Mouse (Mus musculus) intestine, embryonic 14.5 days (tissue): ENCODE measurements around the gene Pcdh9. TPM values are rescaled to one million over a fixed set of nuclear protein-coding genes. Genes with fewer than 3 reads are reported as not detected.

Source experiments
- ATAC-seq: fragments of 200-750 bp; cut with Nextera tagmentation; replicated peaks from 2 replicates; pipeline ENCODE4 v1.8.0; 2017; ENCODE audit warnings: low read depth, moderate number of reproducible peaks, moderate TSS enrichment, moderate library complexity; ENCODE audit not compliant: low FRiP score, low TSS enrichment
- DNase-seq: peaks from one replicate; pipeline ENCODE4 v3.0.0-alpha.2; 2018; ENCODE audit warnings: low spot score
- H3K27ac ChIP-seq: fragments of 300-500 bp; sonication (generic); 2 replicates; pipeline ENCODE4 v1.5.1; 2014; ENCODE audit warnings: low read depth, mild to moderate bottlenecking, control low read depth
- H3K27me3 ChIP-seq: fragments of 300-500 bp; sonication (generic); replicated peaks from 2 replicates; pipeline ENCODE4 v1.6.1; 2014; ENCODE audit warnings: low read length, control low read depth; ENCODE audit not compliant: control insufficient read depth, insufficient read depth
- H3K36me3 ChIP-seq: fragments of 300-500 bp; sonication (generic); 2 replicates; pipeline ENCODE4 v1.6.1; 2014; ENCODE audit warnings: low read length, control low read depth; ENCODE audit not compliant: control insufficient read depth, insufficient read depth
- H3K4me1 ChIP-seq: fragments of 300-500 bp; sonication (generic); replicated peaks from 2 replicates; pipeline ENCODE4 v1.6.1; 2014; ENCODE audit warnings: low read length, control low read depth, mixed read lengths; ENCODE audit not compliant: control insufficient read depth, insufficient read depth
- H3K4me2 ChIP-seq: fragments of 300-500 bp; sonication (generic); 2 replicates; pipeline ENCODE4 v1.6.1; 2014; ENCODE audit warnings: low read length
- H3K4me3 ChIP-seq: fragments of 300-500 bp; sonication (generic); 2 replicates; pipeline ENCODE4 v1.5.1; 2014; ENCODE audit warnings: low read depth, low read length, control low read depth, mixed read lengths
- H3K9ac ChIP-seq: fragments of 300-500 bp; sonication (generic); 2 replicates; pipeline ENCODE4 v1.6.1; 2014; ENCODE audit warnings: mild to moderate bottlenecking, low read length
- H3K9me3 ChIP-seq: fragments of 300-500 bp; sonication (generic); 2 replicates; pipeline ENCODE4 v1.6.1; 2016; ENCODE audit warnings: low read length, control low read depth; ENCODE audit not compliant: control insufficient read depth
- WGBS: fragments of 180-500 bp; shearing (Covaris S2); extraction: QIAGEN DNeasy Blood & Tissue Kit; methylation state at CpG from one replicate; pipeline ENCODE4 v1.1.7; 2014; 5-methylcytosine and 5-hydroxymethylcytosine counted together
- polyA plus RNA-seq: library from polyadenylated mRNA; unstranded; fragments of >200 nt; fragmentation: Nextera tagmentation; extraction: Ambion mirVana; gene quantifications from 2 replicates; pipeline ENCODE4 v1.2.1, GENCODE M21; 2014

Pcdh9 gene
- polyA plus RNA-seq, 1 experiment from 2014 or later = 23.3 TPM

DNA sequence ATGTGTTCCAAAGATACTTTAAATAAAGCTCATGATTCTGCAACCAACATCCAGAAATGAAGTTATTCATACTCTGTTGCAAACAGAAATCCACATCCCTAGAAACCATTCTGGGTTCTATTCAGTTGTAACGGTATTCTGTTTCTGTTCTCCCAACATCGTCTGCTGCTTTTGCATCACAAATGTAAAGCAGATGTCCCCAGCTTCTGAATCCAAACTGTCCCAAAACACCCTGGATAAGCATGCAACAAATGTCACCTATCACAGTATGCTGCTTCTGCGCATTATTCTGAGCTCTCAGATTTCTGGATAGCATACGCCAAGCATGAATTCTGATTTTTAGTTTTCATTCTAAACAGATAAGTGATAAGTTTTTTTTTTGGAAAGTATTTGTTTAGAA, 516.3 kb downstream of the Pcdh9 start:
- Histone ChIP-seq H3K4me1 (no peaks in the 10 kb centered on the region), H3K36me3 (no peaks in the 10 kb centered on the region), H3K9ac (no peak overlapping the region), H3K4me3 (no peak overlapping the region), H3K27me3 (no peaks in the 10 kb centered on the region), H3K27ac (no peak overlapping the region), H3K4me2 (no peak overlapping the region), H3K9me3 (no peaks in the 10 kb centered on the region)
- ATAC-seq (no peak), DNase-seq (no peak)
- 85% methylated on average over 4 of the region's 4 CpGs for WGBS

DNA sequence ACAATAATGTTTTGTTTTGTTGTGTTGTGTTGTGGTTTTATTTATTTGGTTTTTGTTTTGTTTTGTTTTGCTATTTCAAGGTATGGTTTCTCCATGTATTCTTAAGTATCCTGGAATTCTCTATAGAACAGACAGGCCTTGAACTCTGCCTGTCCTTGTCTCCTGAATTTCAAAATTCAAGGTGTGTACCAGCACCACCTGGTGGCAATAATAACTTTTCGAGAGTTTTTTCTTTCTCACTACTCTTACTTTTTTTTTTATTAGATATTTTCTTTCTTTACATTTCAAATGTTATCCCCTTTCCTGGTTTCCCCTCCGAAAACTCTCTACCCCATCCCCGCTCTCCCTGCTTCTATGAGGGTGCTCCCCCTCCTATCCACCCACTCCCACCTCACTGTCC, 536.3 kb downstream of the Pcdh9 start:
- H3K27ac ChIP-seq = no peak overlapping the region
- no peaks in the 10 kb centered on the region for H3K27me3 ChIP-seq
- H3K4me3 ChIP-seq = no peak overlapping the region
- no peak overlapping the region for H3K4me2 ChIP-seq
- WGBS = 87% methylated on average over 3 of the region's 3 CpGs
- H3K36me3 ChIP-seq = no peaks in the 10 kb centered on the region
- ATAC-seq (no peak), DNase-seq (no peak)
- H3K9ac ChIP-seq = no peak overlapping the region
- H3K9me3 ChIP-seq = no peaks in the 10 kb centered on the region
- no peaks in the 10 kb centered on the region for H3K4me1 ChIP-seq

DNA sequence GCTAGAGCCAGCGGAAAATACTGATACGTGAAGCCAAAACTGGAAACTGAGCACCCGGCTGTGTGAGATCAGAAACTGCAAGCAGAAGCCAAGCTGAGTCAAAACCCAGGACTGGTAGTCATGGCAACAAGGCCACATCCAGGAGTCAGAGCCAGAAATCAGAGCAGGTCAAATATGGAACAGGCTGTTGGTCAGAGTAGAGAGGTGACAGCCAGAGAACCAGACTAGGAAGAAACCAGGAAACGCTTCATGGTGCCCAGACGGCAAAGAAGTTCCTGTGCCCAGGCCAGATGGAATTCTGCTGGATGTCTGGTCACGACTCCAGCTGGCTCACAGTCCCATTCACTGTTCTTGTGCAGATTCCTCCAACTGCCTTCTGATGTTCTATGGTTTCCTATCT, 539.6 kb downstream of the Pcdh9 start:
- Histone ChIP-seq H3K9me3 (no peaks in the 10 kb centered on the region), H3K4me2 (no peak overlapping the region), H3K4me3 (no peak overlapping the region), H3K36me3 (no peaks in the 10 kb centered on the region), H3K9ac (no peak overlapping the region), H3K27ac (no peak overlapping the region), H3K4me1 (no peaks in the 10 kb centered on the region), H3K27me3 (no peaks in the 10 kb centered on the region)
- DNase-seq = no peak
- ATAC-seq = no peak
- 80% methylated on average over 6 of the region's 6 CpGs for WGBS

DNA sequence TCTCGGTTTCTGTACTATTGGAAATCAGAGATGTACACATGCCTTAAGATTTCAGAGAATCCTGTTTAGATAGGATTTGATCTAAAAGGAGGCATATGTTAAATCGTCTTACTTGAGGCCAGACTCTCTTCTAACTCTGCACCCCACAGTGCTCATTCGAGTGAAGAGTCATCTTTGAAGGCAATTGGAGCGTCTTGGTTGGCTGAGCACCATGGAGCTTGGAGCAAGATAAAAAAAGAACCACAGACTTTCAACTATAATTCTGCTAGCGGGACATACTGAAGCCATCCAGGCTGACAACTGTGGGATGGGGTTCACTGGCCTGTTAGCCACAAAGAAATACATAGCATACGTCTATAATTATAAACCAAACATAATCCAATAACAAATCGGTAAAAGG, 541.3 kb downstream of the Pcdh9 start:
- H3K36me3 ChIP-seq = no peaks in the 10 kb centered on the region
- H3K9me3 ChIP-seq = no peaks in the 10 kb centered on the region
- no peaks in the 10 kb centered on the region for H3K27me3 ChIP-seq
- no peak for DNase-seq
- H3K4me1 ChIP-seq = no peaks in the 10 kb centered on the region
- no peak overlapping the region for H3K9ac ChIP-seq
- ATAC-seq = no peak
- WGBS = 80% methylated on average over 7 of the region's 7 CpGs
- no peak overlapping the region for H3K4me2 ChIP-seq
- no peak overlapping the region for H3K27ac ChIP-seq
- no peak overlapping the region for H3K4me3 ChIP-seq

DNA sequence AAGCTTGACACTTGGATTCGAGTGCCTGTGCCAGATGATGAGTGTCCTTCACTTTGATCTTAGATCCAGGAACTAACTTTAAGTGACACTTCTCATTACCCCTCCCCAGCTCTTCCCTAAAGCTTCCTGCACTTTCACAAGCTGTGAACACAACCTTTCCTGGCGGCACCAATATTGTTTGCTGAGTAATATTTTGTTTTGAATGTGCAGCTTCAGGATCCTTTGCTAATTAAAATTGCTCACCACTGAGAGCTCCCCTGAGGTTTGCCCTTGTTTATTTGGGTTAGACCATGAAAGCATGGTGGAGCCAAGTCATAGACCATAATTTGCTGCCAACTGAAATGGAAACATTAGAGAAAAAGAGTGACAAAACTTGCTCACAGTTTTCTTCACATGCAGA, 543.4 kb downstream of the Pcdh9 start:
- no peak overlapping the region for H3K9ac ChIP-seq
- DNase-seq (no peak), ATAC-seq (no peak)
- no peak overlapping the region for H3K4me2 ChIP-seq
- H3K27ac ChIP-seq = no peak overlapping the region
- no peaks in the 10 kb centered on the region for H3K36me3 ChIP-seq
- H3K27me3 ChIP-seq = no peaks in the 10 kb centered on the region
- no peaks in the 10 kb centered on the region for H3K9me3 ChIP-seq
- no peaks in the 10 kb centered on the region for H3K4me1 ChIP-seq
- no peak overlapping the region for H3K4me3 ChIP-seq
- WGBS = 43% methylated on average over 2 of the region's 2 CpGs

DNA sequence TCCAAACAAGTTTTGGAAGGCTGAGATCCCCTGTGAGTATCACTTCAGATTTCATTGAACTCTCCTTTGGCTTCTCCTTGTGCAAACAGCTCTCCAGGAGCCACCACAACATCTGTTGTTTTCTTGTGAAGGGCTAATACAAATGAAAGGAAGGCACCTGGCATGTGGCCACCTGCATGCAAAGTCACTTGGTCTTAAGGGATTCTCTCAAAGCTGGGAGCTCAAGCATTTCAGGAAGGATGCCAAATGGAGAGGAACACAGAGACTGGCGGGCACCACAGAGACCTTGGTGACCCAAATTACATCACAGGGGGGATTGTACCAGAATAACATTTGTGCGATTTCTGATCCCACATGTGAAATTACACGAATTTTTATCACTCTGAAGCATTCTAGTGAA, 547.7 kb downstream of the Pcdh9 start:
- DNase-seq = no peak
- 61% methylated on average over 3 of the region's 3 CpGs for WGBS

DNA sequence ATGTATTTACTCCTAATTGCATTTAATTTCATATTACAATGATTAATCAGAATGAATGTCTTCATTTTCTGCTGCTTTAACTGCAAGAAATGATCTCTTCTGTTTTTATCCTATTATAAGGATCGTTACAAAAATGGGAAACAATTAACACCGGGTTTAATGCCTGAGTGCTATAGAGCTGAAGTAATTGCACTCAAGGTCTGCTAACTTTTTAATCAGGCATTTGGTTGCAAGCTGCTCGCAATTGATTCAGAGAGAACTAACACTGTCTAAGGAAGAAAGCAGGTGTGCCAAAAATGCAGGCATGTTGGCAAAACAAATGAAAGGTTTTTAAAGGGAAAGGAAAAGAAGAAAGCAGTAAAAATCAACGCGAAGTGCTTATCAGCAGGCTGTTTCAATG, 549.1 kb downstream of the Pcdh9 start:
- Histone ChIP-seq H3K9me3 (no peaks in the 10 kb centered on the region), H3K27me3 (no peaks in the 10 kb centered on the region), H3K4me2 (no peak overlapping the region), H3K27ac (no peak overlapping the region), H3K4me1 (no peaks in the 10 kb centered on the region), H3K4me3 (no peak overlapping the region), H3K36me3 (no peaks in the 10 kb centered on the region), H3K9ac (no peak overlapping the region)
- DNase-seq = no peak
- ATAC-seq = no peak
- 67% methylated on average over 5 of the region's 5 CpGs for WGBS

More for the DNA sequence above, 547.7 kb downstream of the Pcdh9 start:
- no peaks in the 10 kb centered on the region for H3K27me3 ChIP-seq
- no peak overlapping the region for H3K4me3 ChIP-seq
- H3K4me1 ChIP-seq = no peaks in the 10 kb centered on the region
- H3K9ac ChIP-seq = no peak overlapping the region
- H3K9me3 ChIP-seq = no peaks in the 10 kb centered on the region
- H3K27ac ChIP-seq = no peak overlapping the region
- no peak overlapping the region for H3K4me2 ChIP-seq
- ATAC-seq = no peak
- no peaks in the 10 kb centered on the region for H3K36me3 ChIP-seq

DNA sequence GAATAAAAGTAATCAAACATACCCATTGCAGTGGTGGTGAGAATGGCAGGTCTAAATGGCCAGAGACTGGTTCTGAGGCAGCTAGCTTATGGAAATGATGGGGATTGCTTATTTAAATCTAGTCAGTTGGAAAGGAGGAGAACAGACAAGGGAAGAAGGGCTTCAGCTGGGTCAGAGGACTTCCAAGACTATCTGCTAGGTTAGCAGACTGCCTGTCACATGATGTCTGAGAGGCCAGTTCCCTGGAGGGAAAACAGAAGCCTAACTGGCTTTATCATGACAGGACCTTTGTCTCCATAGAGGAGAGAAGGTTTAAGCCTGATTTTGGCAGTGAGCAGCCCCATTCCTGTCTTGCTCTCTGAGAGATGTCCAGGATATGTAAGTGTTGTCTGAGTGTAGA, 561.2 kb downstream of the Pcdh9 start:
- DNase-seq (no peak), ATAC-seq (no peak)
- Histone ChIP-seq H3K9me3 (no peaks in the 10 kb centered on the region), H3K9ac (no peak overlapping the region), H3K4me3 (no peak overlapping the region), H3K36me3 (no peaks in the 10 kb centered on the region), H3K4me1 (no peaks in the 10 kb centered on the region), H3K27ac (no peak overlapping the region), H3K27me3 (no peaks in the 10 kb centered on the region), H3K4me2 (no peak overlapping the region)

DNA sequence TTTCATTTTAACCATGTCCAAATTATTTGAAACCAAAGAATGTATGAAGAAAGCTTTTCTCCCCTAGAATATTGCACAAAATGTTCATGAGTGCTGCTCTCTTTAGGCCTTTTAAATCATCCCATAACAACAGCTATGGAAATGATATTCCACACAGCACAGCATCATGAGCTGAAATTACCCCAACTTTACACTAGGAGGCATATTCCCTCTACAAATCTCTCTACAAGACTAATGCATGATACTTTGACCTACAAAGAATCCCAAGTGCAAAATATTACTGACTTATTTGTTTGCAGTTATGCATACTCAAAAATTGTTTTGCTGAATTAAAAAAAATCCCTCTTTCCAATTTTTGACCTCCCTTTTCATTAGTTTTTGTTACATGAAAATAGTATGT, 573.1 kb downstream of the Pcdh9 start:
- ATAC-seq = no peak
- H3K27ac ChIP-seq = no peak overlapping the region
- H3K4me2 ChIP-seq = no peak overlapping the region
- no peaks in the 10 kb centered on the region for H3K9me3 ChIP-seq
- no peaks in the 10 kb centered on the region for H3K4me1 ChIP-seq
- no peak for DNase-seq
- no peaks in the 10 kb centered on the region for H3K36me3 ChIP-seq
- H3K4me3 ChIP-seq = no peak overlapping the region
- H3K27me3 ChIP-seq = no peaks in the 10 kb centered on the region
- no peak overlapping the region for H3K9ac ChIP-seq
